Mouse (Mus musculus) heart, adult 2 months (tissue): ENCODE data around the gene Vdac1. TPM values are rescaled to one million over a fixed set of nuclear protein-coding genes. Genes with fewer than 3 reads are reported as not detected.

Experiments
- DNase-seq, 2 experiments: peaks; one replicate each; pipeline ENCODE4 v3.0.0; 2021
- H3K27ac ChIP-seq: fragments of 200-600 bp; 2 replicates; pipeline ENCODE4 v1.8.1; 2022
- H3K27me3 ChIP-seq: fragments of 200-500 bp; 2 replicates; pipeline ENCODE4 v1.6.1; 2012; ENCODE audit warnings: mild to moderate bottlenecking, low read length, inconsistent platforms, mixed read lengths; ENCODE audit not compliant: control insufficient read depth, insufficient read depth
- H3K36me3 ChIP-seq: fragments of 200-500 bp; 2 replicates; pipeline ENCODE4 v1.6.1; 2012; ENCODE audit warnings: low read length, inconsistent platforms; ENCODE audit not compliant: control insufficient read depth, insufficient read depth
- H3K4me1 ChIP-seq: fragments of 200-500 bp; 2 replicates; pipeline ENCODE4 v1.6.1; 2011; ENCODE audit warnings: low read length; ENCODE audit not compliant: control insufficient read depth, insufficient read depth
- H3K4me3 ChIP-seq: fragments of 200-600 bp; 2 replicates; pipeline ENCODE4 v1.8.1; 2022
- H3K79me2 ChIP-seq: fragments of 200-500 bp; replicated peaks from 2 replicates; pipeline ENCODE4 v1.6.1; 2012; ENCODE audit warnings: mild to moderate bottlenecking, inconsistent platforms, low read length, moderate library complexity, mixed read lengths; ENCODE audit not compliant: control insufficient read depth, insufficient read depth
- H3K9ac ChIP-seq: fragments of 200-500 bp; 2 replicates; pipeline ENCODE4 v1.6.1; 2012; ENCODE audit warnings: low read depth, mild to moderate bottlenecking, control low read depth, inconsistent platforms, low read length, mixed read lengths
- CTCF ChIP-seq: fragments of 200-600 bp; IDR thresholded peaks from 2 replicates; pipeline ENCODE4 v1.8.1; 2022; ENCODE audit warnings: antibody characterized with exemption, mild to moderate bottlenecking, moderate library complexity
- EP300 ChIP-seq: fragments of 200-500 bp; IDR thresholded peaks from 2 replicates; pipeline ENCODE4 v1.6.1; 2011; ENCODE audit warnings: low read depth, low read length, control low read depth; ENCODE audit not compliant: insufficient read depth
- POLR2A ChIP-seq: fragments of 200-500 bp; IDR thresholded peaks from 2 replicates; pipeline ENCODE4 v1.6.1; 2011; ENCODE audit warnings: mild to moderate bottlenecking, low read depth, low read length, control low read depth; ENCODE audit not compliant: insufficient read depth
- WGBS: fragments of 180-500 bp; shearing (Covaris S2); methylation state at CpG from one replicate; pipeline ENCODE4 v1.1.7; 2018; 5-methylcytosine and 5-hydroxymethylcytosine counted together
- intact Hi-C: fragments of 180-260 bp; cut with DNase I; formaldehyde crosslinking; loops from one replicate; pipeline ENCODE4 v1.15.1; 2025
- polyA plus RNA-seq: library from polyadenylated mRNA; depleted of rRNA; stranded (reverse); fragments of >200 nt; gene quantifications from 2 replicates; pipeline ENCODE4 v1.2.3, GENCODE M21; 2012
- total RNA-seq, 2 experiments: library from RNA; stranded (reverse); gene quantifications; 2 replicates each; pipeline ENCODE4 v1.2.3; 2021

Gene Vdac1
- total and polyA plus RNA-seq, 3 experiments: 422 to 1,141 (median 987) TPM

- Histone ChIP-seq H3K36me3 (no peaks in the 10 kb centered on the region), H3K79me2 (no peaks in the 10 kb centered on the region), H3K4me3 (no peak overlapping the region), H3K27ac (no peak overlapping the region), H3K9ac (no peak overlapping the region), H3K27me3 (no peaks in the 10 kb centered on the region), H3K4me1 (no peaks in the 10 kb centered on the region)
- TF ChIP-seq CTCF (no peak), EP300 (no peak), POLR2A (no peak)
- intact Hi-C loops: no loop called here
- DNase-seq: no peak
- WGBS: 63% methylated on average over 10 of the region's 10 CpGs
Observed at GRCm38 (mm10) chr11:52337651-52338295, 22.9 kb upstream of the Vdac1 start.

DNA sequence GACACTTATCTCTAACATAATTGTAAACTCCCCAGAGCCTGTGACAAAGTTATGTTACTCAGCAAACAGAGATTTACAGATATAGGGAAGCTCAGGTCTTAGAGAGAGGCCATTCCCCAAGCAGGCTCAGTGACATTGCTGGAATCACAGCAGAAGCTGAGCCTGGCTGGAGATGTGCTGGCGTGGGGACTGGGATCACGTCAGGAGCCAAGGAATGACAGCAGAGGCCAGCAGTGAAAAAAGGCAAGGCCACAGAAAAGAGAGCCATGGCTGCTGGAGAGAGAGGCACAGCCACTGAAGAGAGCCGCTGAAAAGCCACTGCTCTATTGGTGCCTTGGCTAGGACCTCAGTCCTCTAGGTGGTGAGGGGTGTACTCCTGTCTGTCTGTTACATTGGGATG, 22.3 kb upstream of the Vdac1 start:
- intact Hi-C loops: no loop called here
- no peak overlapping the region for H3K4me3 ChIP-seq
- no peak overlapping the region for H3K27ac ChIP-seq
- TF ChIP-seq POLR2A: no peak
- no peak for TF ChIP-seq CTCF
- TF ChIP-seq EP300: no peak
- H3K9ac ChIP-seq: no peak overlapping the region
- DNase-seq: no peak
- no peaks in the 10 kb centered on the region for H3K36me3 ChIP-seq
- H3K27me3 ChIP-seq: no peaks in the 10 kb centered on the region
- no peaks in the 10 kb centered on the region for H3K4me1 ChIP-seq
- H3K79me2 ChIP-seq: no peaks in the 10 kb centered on the region
- WGBS: 48% methylated on average over 3 of the region's 3 CpGs

GRCm38 (mm10) chr11:52339098-52339497, 21.6 kb upstream of the Vdac1 start:
- H3K27me3 ChIP-seq: no peaks in the 10 kb centered on the region
- WGBS: 94% methylated on average over 4 of the region's 4 CpGs
- DNase-seq: no peak
- H3K4me1 ChIP-seq: no peaks in the 10 kb centered on the region
- TF ChIP-seq EP300: no peak
- TF ChIP-seq CTCF: no peak
- no peak for TF ChIP-seq POLR2A
- no peaks in the 10 kb centered on the region for H3K79me2 ChIP-seq
- H3K27ac ChIP-seq: no peak overlapping the region
- intact Hi-C loops: no loop called here
- no peak overlapping the region for H3K4me3 ChIP-seq
- no peaks in the 10 kb centered on the region for H3K36me3 ChIP-seq
- no peak overlapping the region for H3K9ac ChIP-seq

DNA sequence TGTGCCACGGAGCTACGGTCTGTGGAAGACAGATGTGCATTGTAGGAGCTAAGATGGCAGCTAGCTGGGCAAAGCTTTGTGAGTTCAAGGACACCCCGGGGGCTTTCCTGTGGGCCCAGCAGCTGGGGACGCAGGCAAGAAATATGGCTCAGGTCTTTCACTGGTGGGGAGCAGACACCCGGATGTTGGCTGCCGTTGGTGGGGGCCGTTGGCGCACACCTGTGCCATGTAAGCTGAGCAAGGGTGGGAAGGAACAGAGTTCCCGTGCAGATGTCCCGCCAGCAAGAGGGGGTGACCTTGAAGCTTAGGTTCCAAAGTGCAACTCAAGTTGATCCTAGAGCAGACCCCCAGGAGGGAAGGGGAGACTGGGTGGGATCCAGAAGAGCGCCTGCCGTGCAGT, 21.1 kb upstream of the Vdac1 start:
- intact Hi-C loops: no loop called here
- no peak overlapping the region for H3K4me3 ChIP-seq
- WGBS: 90% methylated on average over 12 of the region's 12 CpGs

GRCm38 (mm10) chr11:52340123-52340864, 20.4 kb upstream of the Vdac1 start:
- intact Hi-C loops: loop anchor here (5.0 to 10.0 kb wide), 3 partner anchors 43 to 195 kb away; partner anchors contain the start of gene Olfr1373
- no peak overlapping the region for H3K9ac ChIP-seq
- no peak for DNase-seq
- WGBS: 92% methylated on average over 12 of the region's 12 CpGs
- H3K27me3 ChIP-seq: no peaks in the 10 kb centered on the region
- no peak for TF ChIP-seq CTCF
- no peaks in the 10 kb centered on the region for H3K79me2 ChIP-seq
- no peak overlapping the region for H3K4me3 ChIP-seq
- H3K27ac ChIP-seq: no peak overlapping the region
- no peaks in the 10 kb centered on the region for H3K4me1 ChIP-seq
- no peaks in the 10 kb centered on the region for H3K36me3 ChIP-seq

More for the DNA sequence above, 21.1 kb upstream of the Vdac1 start:
- H3K9ac ChIP-seq: no peak overlapping the region
- no peaks in the 10 kb centered on the region for H3K36me3 ChIP-seq
- TF ChIP-seq CTCF: no peak
- no peak for TF ChIP-seq EP300
- TF ChIP-seq POLR2A: no peak
- no peak overlapping the region for H3K27ac ChIP-seq
- no peaks in the 10 kb centered on the region for H3K27me3 ChIP-seq
- H3K79me2 ChIP-seq: no peaks in the 10 kb centered on the region
- DNase-seq: no peak
- no peaks in the 10 kb centered on the region for H3K4me1 ChIP-seq

- no peak overlapping the region for H3K4me3 ChIP-seq
- TF ChIP-seq CTCF: no peak
- TF ChIP-seq POLR2A: no peak
- no peak for TF ChIP-seq EP300
- no peaks in the 10 kb centered on the region for H3K79me2 ChIP-seq
- no peak for DNase-seq
- H3K27ac ChIP-seq: no peak overlapping the region
- WGBS: 58% methylated on average over 9 of the region's 9 CpGs
- H3K36me3 ChIP-seq: no peaks in the 10 kb centered on the region
- intact Hi-C loops: loop anchor here (5.0 to 10.0 kb wide), 3 partner anchors 44 to 196 kb away; partner anchors contain the start of gene Olfr1373
- no peak overlapping the region for H3K9ac ChIP-seq
- no peaks in the 10 kb centered on the region for H3K27me3 ChIP-seq
- H3K4me1 ChIP-seq: no peaks in the 10 kb centered on the region
Observed at GRCm38 (mm10) chr11:52341001-52341400, 19.7 kb upstream of the Vdac1 start.
